Mouse (Mus musculus) kidney, embryonic 14.5 days (tissue): ENCODE results near the gene Cxcr1. TPM values are rescaled to one million over a fixed set of nuclear protein-coding genes. Genes with fewer than 3 reads are reported as not detected.

Experiments
- ATAC-seq: fragments of 200-750 bp; cut with Nextera tagmentation; 2 replicates; pipeline ENCODE4 v1.8.0; 2017; ENCODE audit warnings: moderate number of reproducible peaks, mild to moderate bottlenecking, moderate TSS enrichment, moderate library complexity; ENCODE audit not compliant: low FRiP score, low TSS enrichment
- H3K27ac ChIP-seq: fragments of 300-500 bp; sonication (generic); 2 replicates; pipeline ENCODE4 v1.5.1; 2014; ENCODE audit warnings: low read depth, mild to moderate bottlenecking, low read length, moderate library complexity, mixed read lengths
- H3K27me3 ChIP-seq: fragments of 300-500 bp; sonication (generic); 2 replicates; pipeline ENCODE4 v1.6.1; 2014; ENCODE audit warnings: mild to moderate bottlenecking, low read length; ENCODE audit not compliant: control insufficient read depth, insufficient read depth
- H3K36me3 ChIP-seq: fragments of 300-500 bp; sonication (generic); 2 replicates; pipeline ENCODE4 v1.6.1; 2014; ENCODE audit warnings: low read length, mixed read lengths; ENCODE audit not compliant: control insufficient read depth, insufficient read depth
- H3K4me1 ChIP-seq: fragments of 300-500 bp; sonication (generic); 2 replicates; pipeline ENCODE4 v1.6.1; 2014; ENCODE audit warnings: low read length, mixed read lengths; ENCODE audit not compliant: control insufficient read depth, insufficient read depth
- H3K4me2 ChIP-seq: fragments of 300-500 bp; sonication (generic); replicated peaks from 2 replicates; pipeline ENCODE4 v1.6.1; 2014; ENCODE audit warnings: low read depth, mild to moderate bottlenecking, low read length
- H3K4me3 ChIP-seq: fragments of 300-500 bp; sonication (generic); 2 replicates; pipeline ENCODE4 v1.5.1; 2014; ENCODE audit warnings: mild to moderate bottlenecking, low read length
- H3K9ac ChIP-seq: fragments of 300-500 bp; sonication (generic); 2 replicates; pipeline ENCODE4 v1.6.1; 2014; ENCODE audit warnings: low read depth, mild to moderate bottlenecking, low read length, moderate library complexity
- H3K9me3 ChIP-seq: fragments of 300-500 bp; sonication (generic); 2 replicates; pipeline ENCODE4 v1.6.1; 2016; ENCODE audit warnings: low read length; ENCODE audit not compliant: control insufficient read depth
- WGBS: fragments of 180-500 bp; shearing (Covaris S2); extraction: QIAGEN DNeasy Blood & Tissue Kit; methylation state at CpG from one replicate; pipeline ENCODE4 v1.1.7; 2014; 5-methylcytosine and 5-hydroxymethylcytosine counted together
- microRNA counts: library from miRNA; unstranded; fragments of <30 nt; microRNA quantifications from one replicate; lab custom pipeline; 2017
- microRNA-seq: library from miRNA; unstranded; fragments of <30 nt; microRNA quantifications from one replicate; pipeline ENCODE4, GENCODE M21; 2016
- polyA plus RNA-seq: library from polyadenylated mRNA; unstranded; fragments of >200 nt; fragmentation: Nextera tagmentation; extraction: Ambion mirVana; gene quantifications from 2 replicates; pipeline ENCODE4 v1.2.1, GENCODE M21; 2014

Gene Cxcr1
- polyA plus RNA-seq, 1 experiment from 2014 or later = not detected

DNA sequence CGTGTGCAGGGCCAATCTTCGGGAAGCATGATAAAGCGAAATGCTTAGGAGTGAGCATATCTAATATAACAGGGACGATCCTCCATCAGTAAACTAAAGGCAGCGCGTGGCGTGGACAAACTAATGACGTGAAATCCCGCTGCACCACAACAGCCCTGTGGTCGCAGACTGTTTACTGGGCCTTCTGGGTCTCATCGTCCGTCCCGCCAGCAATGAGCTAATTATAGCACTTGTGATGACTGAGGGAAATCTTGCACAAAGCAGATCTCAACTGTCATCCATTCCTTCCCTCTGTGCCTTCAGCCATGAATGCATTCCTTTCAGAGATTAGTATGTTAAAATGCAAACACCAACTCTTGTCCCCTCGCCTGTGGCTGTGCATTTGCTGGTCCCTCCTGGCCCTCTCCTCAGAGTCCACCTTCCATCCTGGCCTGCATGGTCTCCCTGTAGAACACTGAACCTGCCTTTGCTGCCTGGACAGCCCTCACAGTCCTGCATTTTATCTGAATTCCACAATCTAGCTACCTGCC lies 38.0 kb downstream of the Cxcr1 start:
- Histone ChIP-seq H3K27me3 (no peaks in the 10 kb centered on the region), H3K9ac (no peak overlapping the region), H3K4me1 (no peaks in the 10 kb centered on the region), H3K9me3 (no peaks in the 10 kb centered on the region), H3K4me3 (no peak overlapping the region), H3K27ac (no peak overlapping the region), H3K36me3 (no peaks in the 10 kb centered on the region), H3K4me2 (no peak overlapping the region)
- 86% methylated on average over 14 of the region's 14 CpGs for WGBS
- no peak for ATAC-seq

DNA sequence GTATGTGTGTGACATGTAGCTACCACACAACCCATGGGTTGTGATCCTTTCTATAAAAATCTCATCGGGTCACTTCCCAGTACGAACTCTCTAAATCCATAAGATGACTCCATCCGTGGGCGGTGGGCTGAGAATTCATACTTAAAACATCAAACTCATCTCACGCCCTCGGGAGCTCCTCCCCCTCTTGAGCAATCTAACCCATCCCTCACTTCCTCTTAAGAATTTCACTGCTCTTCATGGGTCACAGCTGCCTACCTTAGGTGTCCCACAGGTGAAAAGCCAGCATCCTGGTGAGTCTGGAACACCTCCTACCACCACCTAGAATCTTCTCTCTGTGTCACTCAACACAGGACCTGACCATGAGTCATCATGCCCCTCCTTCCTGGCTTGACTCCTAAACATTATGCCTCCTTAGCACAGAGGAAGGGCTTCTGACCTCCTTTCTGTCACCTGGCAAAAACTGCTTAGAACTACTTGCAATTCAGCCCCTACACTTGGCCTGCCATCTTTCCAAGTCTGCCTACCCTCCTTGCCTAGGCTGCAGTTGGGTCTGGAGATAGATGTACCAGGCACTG lies 38.9 kb downstream of the Cxcr1 start:
- no peaks in the 10 kb centered on the region for H3K9me3 ChIP-seq
- no peak for ATAC-seq
- no peak overlapping the region for H3K4me3 ChIP-seq
- WGBS = 87% methylated on average over 6 of the region's 6 CpGs
- no peaks in the 10 kb centered on the region for H3K27me3 ChIP-seq
- no peaks in the 10 kb centered on the region for H3K36me3 ChIP-seq
- no peak overlapping the region for H3K4me2 ChIP-seq
- no peak overlapping the region for H3K9ac ChIP-seq
- no peak overlapping the region for H3K27ac ChIP-seq
- no peaks in the 10 kb centered on the region for H3K4me1 ChIP-seq

DNA sequence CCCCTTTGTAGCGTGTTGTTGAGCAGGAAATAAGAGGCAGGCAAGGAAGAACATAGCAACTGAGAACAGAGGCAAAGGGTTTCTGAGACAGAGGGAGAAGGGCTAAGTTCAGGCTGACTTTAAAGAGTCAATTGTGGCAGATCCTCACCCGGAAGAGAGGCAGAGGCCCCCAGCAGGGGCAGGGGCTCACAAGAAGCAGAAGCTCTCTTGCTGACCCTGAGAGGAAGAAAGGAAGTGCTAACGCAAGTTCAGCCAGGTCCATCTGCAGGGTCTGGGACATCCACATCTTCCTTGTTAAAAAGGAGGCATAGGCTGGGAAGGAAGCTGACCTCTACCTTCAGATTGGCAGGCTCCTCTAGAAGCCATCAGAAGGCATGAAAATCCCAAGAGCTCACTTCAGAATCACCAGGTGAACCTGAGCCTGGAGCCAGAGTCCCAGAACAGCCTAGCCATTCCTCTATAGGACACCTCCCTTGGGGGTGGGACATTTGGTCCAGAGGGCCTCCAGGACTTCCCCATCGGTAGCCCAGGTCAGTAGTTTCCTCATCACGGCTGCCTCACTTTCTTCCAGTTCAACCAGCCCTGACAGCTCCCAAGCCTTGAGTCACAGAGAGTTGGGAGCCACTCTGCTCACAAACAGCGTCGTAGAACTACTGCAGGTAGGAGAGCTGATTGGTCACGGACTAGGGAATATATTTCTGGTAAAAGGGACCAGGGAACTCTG lies 40.8 kb downstream of the Cxcr1 start, which contains the start of gene Cxcr2:
Gene Cxcr2, plus strand, starts transcription at position 529 of the 724 bp plus-strand sequence.
- WGBS = 70% methylated on average over 8 of the region's 8 CpGs
- no peak for ATAC-seq

DNA sequence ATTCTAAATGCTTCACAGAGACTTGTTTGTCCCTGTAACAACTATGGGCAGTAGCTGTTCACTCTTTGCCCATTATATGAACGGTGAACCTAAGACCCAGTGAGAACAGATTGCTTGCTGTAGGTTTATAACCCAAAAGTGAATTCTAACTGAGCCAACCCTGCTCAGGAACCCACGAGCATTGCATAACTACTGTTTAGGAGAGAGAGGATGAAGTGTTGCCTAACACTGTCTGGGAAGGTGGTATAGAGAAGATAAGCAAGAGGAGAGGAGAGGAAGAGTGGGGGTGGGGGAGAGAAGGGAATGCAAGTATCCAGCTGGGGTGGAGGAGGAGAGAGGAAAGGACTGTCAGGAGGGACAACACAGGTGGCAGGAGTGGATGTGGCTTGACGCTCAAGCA lies 43.3 kb downstream of the Cxcr1 start:
- no peaks in the 10 kb centered on the region for H3K4me1 ChIP-seq
- H3K27ac ChIP-seq = no peak overlapping the region
- WGBS = 76% methylated on average over 3 of the region's 3 CpGs
- no peak overlapping the region for H3K9ac ChIP-seq
- no peaks in the 10 kb centered on the region for H3K9me3 ChIP-seq
- H3K27me3 ChIP-seq = no peaks in the 10 kb centered on the region
- no peaks in the 10 kb centered on the region for H3K36me3 ChIP-seq
- H3K4me3 ChIP-seq = no peak overlapping the region
- no peak overlapping the region for H3K4me2 ChIP-seq
- no peak for ATAC-seq

More for the DNA sequence above, 40.8 kb downstream of the Cxcr1 start, which contains the start of gene Cxcr2:
- Histone ChIP-seq H3K9me3 (no peaks in the 10 kb centered on the region), H3K9ac (no peak within 1 kb of the TSS), H3K27ac (no peak within 1 kb of the TSS), H3K4me3 (no peak within 1 kb of the TSS), H3K4me2 (no peak within 1 kb of the TSS), H3K4me1 (no peaks in the 10 kb centered on the region), H3K36me3 (no peaks in the 10 kb centered on the region), H3K27me3 (no peaks in the 10 kb centered on the region)

DNA sequence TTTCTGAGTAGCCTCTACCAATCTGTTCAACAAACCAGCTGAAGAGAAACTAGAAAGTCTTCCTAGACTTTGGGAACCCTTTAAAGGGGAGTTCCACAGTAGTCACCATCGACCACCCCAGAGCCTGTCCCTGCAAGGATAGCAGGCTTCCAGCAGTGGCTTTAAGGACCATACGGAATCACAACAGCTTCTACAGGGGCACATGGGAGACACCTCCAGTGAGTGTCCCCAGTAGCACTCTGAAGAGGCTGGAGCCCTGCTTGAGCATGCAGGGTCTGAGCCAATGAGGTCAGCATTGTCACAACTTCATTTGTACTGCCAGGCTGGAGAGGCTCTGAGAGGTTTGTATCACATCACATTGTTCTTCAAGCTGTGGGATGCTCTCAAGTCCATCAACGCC lies 44.3 kb downstream of the Cxcr1 start:
- H3K4me3 ChIP-seq = no peak overlapping the region
- no peak overlapping the region for H3K27ac ChIP-seq
- no peaks in the 10 kb centered on the region for H3K36me3 ChIP-seq
- H3K27me3 ChIP-seq = no peaks in the 10 kb centered on the region
- H3K4me2 ChIP-seq = no peak overlapping the region
- WGBS = 72% methylated on average over 3 of the region's 3 CpGs
- H3K9me3 ChIP-seq = no peaks in the 10 kb centered on the region
- no peak for ATAC-seq
- no peak overlapping the region for H3K9ac ChIP-seq
- H3K4me1 ChIP-seq = no peaks in the 10 kb centered on the region

DNA sequence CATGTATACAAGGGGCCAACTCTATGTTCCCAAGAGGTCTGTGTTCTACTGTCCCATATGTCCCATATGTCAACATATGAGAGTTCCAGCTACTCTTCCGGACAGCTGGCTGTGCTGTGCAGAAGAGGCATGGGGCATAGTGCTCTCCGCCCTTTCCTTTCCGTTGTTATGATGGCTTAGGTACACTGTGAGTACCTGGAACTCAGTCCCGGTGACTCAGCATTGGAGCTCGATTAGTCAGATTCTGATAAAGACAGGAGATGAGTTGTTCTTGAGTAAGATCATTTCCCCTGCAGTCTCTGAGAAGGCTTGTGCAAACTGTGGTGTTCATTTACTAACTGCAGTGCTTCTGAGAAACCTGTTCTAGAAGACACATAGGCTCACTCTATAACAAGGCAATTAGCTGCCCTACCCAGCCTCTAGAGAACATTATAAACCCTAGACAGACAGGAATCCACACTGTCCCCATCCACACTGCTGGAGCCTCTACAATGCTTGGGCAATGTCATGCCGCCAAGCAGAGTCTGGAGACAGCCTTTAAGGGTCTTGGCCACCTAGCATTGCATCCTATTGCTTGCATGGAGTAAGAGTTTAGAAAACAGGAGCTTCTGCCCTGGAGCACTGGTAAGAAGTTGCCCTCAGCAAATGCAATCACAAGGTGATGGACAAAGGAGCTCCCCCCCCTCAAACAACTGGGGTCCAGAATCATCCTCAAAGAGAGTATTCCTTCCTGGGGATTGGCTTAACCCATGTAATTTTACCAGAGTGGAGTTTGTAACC lies 45.1 kb downstream of the Cxcr1 start:
- H3K9me3 ChIP-seq = no peaks in the 10 kb centered on the region
- no peak overlapping the region for H3K9ac ChIP-seq
- H3K4me1 ChIP-seq = no peaks in the 10 kb centered on the region
- no peak overlapping the region for H3K4me2 ChIP-seq
- H3K4me3 ChIP-seq = no peak overlapping the region
- WGBS = 95% methylated on average over 6 of the region's 6 CpGs
- no peaks in the 10 kb centered on the region for H3K36me3 ChIP-seq
- H3K27ac ChIP-seq = no peak overlapping the region
- H3K27me3 ChIP-seq = no peaks in the 10 kb centered on the region
- no peak for ATAC-seq

MicroRNAs encoded within 50 kb of the gene (microRNA counts, 519-probe panel; counts per million panel counts)
- not detected for microRNA mmu-miR-1928 (lab: Ali Mortazavi, UCI)

Small RNA genes lying within 50 kb of the gene (microRNA-seq; reads per million reads assigned to microRNA genes)
- gene Mir1928 = not detected

Other genes with a start within 250 kb of the Cxcr1 start
- 40.1 and 59.2 TPM in 2 replicates for gene Tns1, start 70.2 kb downstream of the Cxcr1 start, polyA plus RNA-seq
- gene Rufy4, start 69.1 kb downstream of the Cxcr1 start, polyA plus RNA-seq = not detected in 2 replicates
- 0.10 TPM in 1 of 2 replicates, not detected in the other for gene Cxcr2, start 40.6 kb downstream of the Cxcr1 start, polyA plus RNA-seq
- 378 and 417 TPM in 2 replicates for gene Arpc2, start 41.5 kb upstream of the Cxcr1 start, polyA plus RNA-seq
- gene Gpbar1, start 83.9 kb upstream of the Cxcr1 start, polyA plus RNA-seq = 2.5 and 3.2 TPM in 2 replicates
- gene Aamp, start 90.1 kb upstream of the Cxcr1 start, polyA plus RNA-seq = 249 and 258 TPM in 2 replicates
- gene Pnkd, start 90.3 kb upstream of the Cxcr1 start, polyA plus RNA-seq = 126 and 154 TPM in 2 replicates
- gene Tmbim1, start 111.0 kb upstream of the Cxcr1 start, polyA plus RNA-seq = 16.3 and 18.1 TPM in 2 replicates
- gene Catip, start 167.5 kb upstream of the Cxcr1 start, polyA plus RNA-seq = 0.44 and 0.79 TPM in 2 replicates
- 2.0 and 5.2 TPM in 2 replicates for gene Slc11a1, start 180.6 kb upstream of the Cxcr1 start, polyA plus RNA-seq
- gene Ctdsp1, start 196.9 kb upstream of the Cxcr1 start, polyA plus RNA-seq = 66.7 and 86.0 TPM in 2 replicates
- gene Vil1, start 214.7 kb upstream of the Cxcr1 start, polyA plus RNA-seq = 2.8 and 6.7 TPM in 2 replicates